13 mouse cellular contexts compared by ENCODE assay signal in genomic region chr1:80036436-80036835, GRCm38 (mm10).
"Had no signal": no experiment of that assay in that cellular context is flagged by ENCODE, and none has a peak within 500 bp of the region (broad histone marks: within the 10 kb centered on the region; RNA-seq: fewer than 3 reads in every experiment).

No protein-coding gene starts in this region.

- H3K27me3 ChIP-seq: limb, embryonic 15.5 days; liver, embryonic 12.5 days; megakaryocyte, embryonic 14.5 days; midbrain, embryonic 12.5 days had no signal

- H3K4me2 ChIP-seq: limb, embryonic 15.5 days; liver, embryonic 12.5 days; lung, embryonic 14.5 days; midbrain, embryonic 12.5 days had no signal

- H3K9me3 ChIP-seq: limb, embryonic 15.5 days; liver, embryonic 12.5 days; midbrain, embryonic 12.5 days had no signal

- H3K27ac ChIP-seq: limb, embryonic 15.5 days; liver, embryonic 12.5 days; macrophage; midbrain, embryonic 12.5 days; stomach, postnatal 0 days had no signal

- H3K9ac ChIP-seq: limb, embryonic 15.5 days; liver, embryonic 12.5 days; lung, embryonic 14.5 days; midbrain, embryonic 12.5 days had no signal

- H3K4me1 ChIP-seq: limb, embryonic 15.5 days had no signal

- H3K36me3 ChIP-seq: limb, embryonic 15.5 days; liver, embryonic 12.5 days; midbrain, embryonic 12.5 days had no signal

- H3K4me3 ChIP-seq: limb, embryonic 15.5 days; liver, embryonic 12.5 days; megakaryocyte, embryonic 14.5 days; midbrain, embryonic 12.5 days had no signal

- DNase-seq: kidney, adult 8-10 months; kidney, postnatal 25 days; layer of hippocampus, adult 9-11 months; layer of hippocampus, postnatal 36 days; lung, embryonic 14.5 days; lung, postnatal 10 days; thymus, postnatal 4 days had no signal

- ATAC-seq: liver, embryonic 12.5 days had no signal
